Mouse (Mus musculus) G1E-ER4 (cell line): Measurements from ENCODE around the gene Tbx2. TPM values are rescaled to one million over a fixed set of nuclear protein-coding genes. Genes with fewer than 3 reads are reported as not detected.

ENCODE experiments used
- GATA1 ChIP-seq: IDR thresholded peaks from one replicate; pipeline ENCODE4 v1.8.0; 2012; ENCODE audit warnings: low read length, inconsistent platforms
- polyA plus RNA-seq: library from polyadenylated mRNA; stranded (reverse); fragments of >175 nt; gene quantifications from 2 replicates; pipeline ENCODE4 v1.2.3, GENCODE M21; 2012

The Tbx2 gene
- polyA plus RNA-seq, 1 experiment: 0.28 TPM

DNA sequence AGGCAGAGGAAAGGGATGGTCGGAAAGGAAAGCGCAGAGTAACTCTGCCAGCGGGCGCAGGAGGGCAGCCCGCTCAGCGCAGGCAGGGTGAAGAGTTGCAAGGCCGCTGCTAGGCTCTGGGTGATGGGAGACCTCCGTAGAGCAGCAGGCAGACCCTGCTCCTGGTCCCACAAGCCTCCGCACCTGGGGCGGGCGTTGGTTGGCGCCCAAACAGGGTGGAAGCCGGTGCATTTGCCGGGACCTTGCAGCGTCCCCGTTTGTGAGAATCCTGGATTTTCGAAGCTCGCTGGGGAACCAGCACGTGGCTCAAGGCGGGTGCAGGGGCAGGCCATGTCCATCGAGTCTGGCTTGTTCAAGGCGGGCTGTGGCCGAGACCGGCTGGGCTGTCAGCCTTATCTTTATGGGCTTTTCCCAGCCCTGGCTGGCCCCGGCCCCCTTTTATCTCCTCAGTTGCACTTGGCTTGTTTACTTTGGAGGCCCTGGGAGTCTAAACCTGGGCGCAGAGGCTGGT is 56.2 kb downstream of the Tbx2 start:
- no peak for TF ChIP-seq GATA1

DNA sequence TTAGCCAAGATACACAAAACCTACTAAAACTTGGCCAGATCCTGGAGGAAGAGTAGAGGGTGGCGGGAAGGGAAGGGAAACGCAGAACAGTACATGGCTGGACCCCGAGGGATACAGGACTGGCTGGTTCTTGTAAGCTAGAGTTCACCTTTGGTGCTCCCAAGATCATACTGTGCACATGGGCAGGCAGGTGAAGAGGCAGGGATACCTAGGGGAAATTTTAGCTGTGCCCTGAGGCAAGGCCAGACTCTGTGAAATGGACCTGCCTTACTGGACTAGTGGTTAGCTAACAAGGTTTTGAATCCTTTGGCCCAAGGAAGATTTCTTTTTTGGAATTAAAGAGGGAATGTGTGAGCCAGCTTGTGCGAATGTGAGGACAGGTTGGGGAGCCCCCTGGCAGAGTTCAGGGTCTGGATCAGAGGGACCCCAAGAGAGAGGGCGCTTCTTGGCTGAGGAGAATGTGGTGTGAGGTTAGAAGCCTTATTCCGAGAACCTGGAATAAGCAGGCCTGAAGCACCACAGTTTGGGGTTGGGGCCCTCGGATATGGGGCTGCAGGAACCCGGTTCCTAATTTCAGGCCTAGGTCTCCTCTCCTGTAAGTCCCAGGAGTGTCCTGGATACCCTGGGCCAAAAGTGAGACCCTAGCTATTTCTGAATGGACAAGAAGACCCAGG is 56.8 kb downstream of the Tbx2 start:
- TF ChIP-seq GATA1: no peak

DNA sequence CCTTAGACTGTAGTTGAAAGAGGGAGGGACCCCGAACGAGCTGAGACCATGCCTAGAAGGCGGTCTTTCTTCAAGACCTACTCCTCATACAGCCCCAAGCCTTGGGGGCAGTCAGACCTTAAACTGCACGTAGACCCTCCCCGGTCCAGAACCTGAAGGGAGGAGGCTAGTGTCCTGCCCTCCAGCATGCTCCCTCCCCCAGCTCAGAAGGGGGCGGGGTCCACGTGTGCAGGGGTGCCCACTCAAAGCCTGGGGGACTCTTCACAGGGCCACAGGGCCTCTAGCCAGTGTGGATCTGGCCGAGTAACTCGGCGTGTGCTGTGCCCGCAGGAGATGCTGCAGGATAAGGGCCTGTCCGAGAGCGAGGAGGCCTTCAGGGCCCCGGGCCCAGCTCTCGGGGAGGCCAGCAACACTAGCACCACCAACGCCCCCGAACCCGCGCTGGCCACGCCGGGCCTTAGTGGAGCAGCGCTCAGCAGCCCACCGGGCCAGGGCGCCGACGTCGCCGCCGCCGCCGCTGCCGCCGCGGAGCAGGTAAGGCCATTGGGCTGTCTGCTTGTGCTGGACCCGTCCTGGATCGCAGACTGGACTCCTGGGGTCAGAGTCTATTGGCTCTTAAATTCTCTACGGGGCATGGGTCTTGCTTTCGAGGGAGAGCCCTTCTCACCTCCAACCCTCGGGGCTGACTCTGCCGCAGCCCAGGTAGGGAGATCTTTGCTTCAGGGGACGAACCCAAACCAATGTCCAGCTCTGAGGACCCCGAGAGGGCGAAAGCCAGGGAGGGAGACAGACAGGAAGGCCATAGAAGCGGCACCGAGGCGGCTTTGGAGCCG is 57.6 kb downstream of the Tbx2 start:
- no peak for TF ChIP-seq GATA1

GRCm38 (mm10) chr11:85890563-85890845 is 58.2 kb downstream of the Tbx2 start:
- no peak for TF ChIP-seq GATA1

DNA sequence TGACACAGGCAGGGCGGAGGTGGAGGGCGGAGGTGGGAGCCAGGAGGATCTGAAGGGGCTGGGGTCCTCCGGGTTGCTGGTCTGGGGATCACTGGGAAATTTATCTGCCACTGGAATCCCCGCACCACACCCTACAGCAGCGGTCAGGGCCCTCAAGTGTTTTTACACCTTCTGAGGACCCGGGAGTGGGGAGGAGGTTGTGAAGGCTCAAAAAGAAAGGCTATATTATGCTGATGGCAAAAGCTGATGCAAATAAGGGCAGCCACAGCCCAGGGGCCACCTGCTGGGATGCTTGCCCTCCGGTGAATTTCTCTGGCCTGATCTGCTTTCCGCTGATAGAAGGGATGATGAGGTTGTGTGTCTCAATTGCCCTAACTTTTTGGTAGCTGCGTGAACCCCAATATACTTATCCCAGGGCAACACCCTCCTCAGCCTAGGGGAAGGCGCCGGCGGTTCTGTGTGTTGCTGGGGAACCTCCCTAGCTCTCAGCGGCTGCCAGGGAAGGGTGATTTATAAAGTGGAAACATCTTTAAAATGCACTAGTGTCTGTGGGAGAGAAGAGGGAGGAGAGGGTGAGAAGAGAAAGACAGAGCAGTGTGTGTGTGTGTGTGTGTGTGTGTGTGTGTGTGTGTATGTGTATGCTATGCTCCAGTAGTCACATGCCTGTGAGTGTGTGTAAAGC is 58.8 kb downstream of the Tbx2 start:
- no peak for TF ChIP-seq GATA1

Other genes starting within 250 kb of the Tbx2 start
- gene Gm11444, start 17.8 kb downstream of the Tbx2 start, polyA plus RNA-seq: not detected in 2 replicates
- gene Tbx4, start 53.9 kb downstream of the Tbx2 start, polyA plus RNA-seq: not detected in 2 replicates